Mouse (Mus musculus) induced T-regulatory cell, adult 2 months (primary cell): ENCODE data around the gene Xlr3a.
"Not testable (repeated sequence)": the region's sequence is repeated elsewhere in the genome, so short reads cannot be mapped to it uniquely, and the experiment has no call there.

Experiments used
- DNase-seq: peaks from one replicate; pipeline ENCODE4 v3.0.0-alpha.2; 2012; ENCODE audit warnings: low read depth

Xlr3a gene

DNA sequence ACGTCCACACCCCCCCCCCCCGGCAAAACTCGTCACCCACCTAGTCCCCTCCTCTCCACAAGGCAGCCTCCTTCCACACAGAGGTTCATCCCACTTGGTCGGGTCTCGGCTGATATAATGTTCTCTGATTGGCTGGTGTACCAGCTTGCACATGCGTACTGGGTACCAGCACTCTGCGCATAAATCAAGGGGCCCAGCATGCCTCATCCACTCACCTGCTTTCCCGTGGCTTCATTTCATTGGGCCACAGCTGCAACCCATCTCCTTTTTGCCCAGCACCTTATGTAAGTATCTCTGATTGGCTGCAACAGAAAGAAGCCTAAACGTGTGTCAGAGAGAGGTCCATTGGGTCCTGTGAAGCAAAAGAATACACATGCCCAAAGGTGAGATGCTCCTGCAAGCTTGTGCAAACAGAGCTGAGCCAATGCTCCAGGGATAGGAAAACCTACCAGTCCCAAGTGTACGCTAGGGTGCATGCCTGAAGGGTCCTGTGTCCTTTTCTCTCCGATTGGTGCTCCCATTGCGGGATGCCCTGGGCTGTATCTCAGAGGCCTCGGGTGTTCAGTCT is at the start of gene Xlr3a:
Xlr3a (minus strand) TSS at position 155 of the 568 bp plus-strand sequence.
- DNase-seq: not testable (repeated sequence)

DNA sequence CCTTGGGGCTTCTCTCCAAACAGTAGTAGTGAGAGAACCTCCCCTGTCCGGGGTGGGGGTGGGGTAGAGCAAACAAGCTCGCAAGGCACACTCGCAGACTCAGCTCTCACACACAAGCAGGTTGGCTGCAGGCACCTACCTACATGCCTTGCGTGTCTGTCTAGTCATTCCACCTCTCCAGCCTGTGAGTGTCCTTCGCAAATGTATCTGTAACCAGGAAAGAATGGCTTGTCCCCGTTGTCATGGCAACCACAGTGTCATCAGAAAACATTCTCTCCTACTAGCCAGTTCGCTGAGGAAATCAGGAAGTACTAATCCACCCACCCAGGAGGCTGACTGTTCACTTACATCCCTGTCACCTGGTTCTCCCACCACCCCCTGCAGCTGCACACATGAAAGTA is 46.3 kb upstream of the Xlr3a start:
- not testable (repeated sequence) for DNase-seq

DNA sequence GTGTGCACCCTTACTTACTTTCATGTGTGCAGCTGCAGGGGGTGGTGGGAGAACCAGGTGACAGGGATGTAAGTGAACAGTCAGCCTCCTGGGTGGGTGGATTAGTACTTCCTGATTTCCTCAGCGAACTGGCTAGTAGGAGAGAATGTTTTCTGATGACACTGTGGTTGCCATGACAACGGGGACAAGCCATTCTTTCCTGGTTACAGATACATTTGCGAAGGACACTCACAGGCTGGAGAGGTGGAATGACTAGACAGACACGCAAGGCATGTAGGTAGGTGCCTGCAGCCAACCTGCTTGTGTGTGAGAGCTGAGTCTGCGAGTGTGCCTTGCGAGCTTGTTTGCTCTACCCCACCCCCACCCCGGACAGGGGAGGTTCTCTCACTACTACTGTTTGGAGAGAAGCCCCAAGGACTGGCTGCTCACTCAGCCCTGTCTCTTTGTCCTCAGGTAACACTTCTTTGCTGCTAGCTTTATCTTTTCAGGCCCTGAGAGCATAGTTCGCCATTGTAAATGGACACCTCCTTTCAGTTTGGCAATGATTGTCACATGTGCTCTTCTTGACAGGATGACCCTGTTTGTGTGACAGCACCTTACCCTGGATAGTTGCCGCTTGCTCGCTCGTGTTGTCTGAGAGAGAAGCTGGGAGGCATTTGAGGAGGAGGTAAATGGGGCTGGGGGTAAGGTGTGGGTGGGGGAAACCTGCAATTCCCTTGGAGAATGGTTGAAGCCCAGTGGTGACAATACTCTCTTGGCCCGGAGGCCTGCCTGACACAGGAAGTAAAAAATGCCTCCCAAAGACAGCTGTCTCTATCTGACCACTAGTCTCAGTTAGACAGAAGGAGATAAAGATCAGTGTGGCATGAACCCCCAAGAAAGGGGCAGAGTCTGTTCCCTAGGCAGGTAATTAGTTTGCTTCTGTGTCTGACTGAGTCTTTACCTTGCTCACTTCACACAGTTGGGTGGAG is 26.2 kb upstream of the Xlr3a start:
- DNase-seq: not testable (repeated sequence)

GRCm38 (mm10) chrX:73116747-73117146 is 19.9 kb upstream of the Xlr3a start, which contains the start of gene Gm14685:
TSS of gene Gm14685 (plus strand) at chrX:73117047.
- DNase-seq: not testable (repeated sequence)

DNA sequence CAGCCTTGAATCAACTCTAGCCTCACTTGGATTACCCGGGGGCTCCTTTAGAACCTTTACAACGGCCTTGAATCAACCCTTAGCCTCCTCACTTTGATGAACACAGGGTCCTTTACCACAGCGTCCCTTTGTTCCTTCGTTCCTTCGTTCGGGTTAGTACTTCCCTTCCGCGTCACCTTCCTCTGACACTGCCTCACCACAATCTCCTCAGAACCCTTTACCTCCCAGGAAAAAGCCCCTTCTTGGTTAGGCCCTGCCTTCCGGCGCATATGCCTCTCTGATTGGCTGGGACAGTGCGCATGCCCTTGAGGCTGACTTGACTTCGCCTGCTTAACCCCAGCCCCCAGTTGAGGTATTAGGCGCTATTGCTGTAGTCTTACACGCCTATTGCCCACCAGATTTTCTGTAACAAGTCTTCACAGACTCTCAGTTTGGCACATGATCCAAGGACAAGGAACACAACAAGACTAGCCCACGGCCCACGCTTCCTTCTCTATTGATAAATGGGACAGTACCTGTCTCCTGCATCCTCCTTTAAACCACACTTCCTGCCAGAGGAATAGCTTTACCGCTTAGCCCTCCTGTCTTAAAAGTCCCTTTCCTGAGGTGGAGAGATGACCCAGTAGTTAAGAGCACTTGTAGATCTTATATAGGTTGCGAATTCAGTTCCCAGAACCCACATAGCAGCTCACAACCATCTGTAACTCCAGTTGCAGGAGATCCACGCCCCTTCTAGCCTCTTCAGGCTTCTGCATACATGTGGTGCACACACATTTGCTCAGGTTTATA is 14.4 kb downstream of the Xlr3a start, which contains the start of gene Xlr4a:
Xlr4a (minus strand) TSS at position 212 of the 789 bp plus-strand sequence.
- DNase-seq: peak; percentile 69

DNA sequence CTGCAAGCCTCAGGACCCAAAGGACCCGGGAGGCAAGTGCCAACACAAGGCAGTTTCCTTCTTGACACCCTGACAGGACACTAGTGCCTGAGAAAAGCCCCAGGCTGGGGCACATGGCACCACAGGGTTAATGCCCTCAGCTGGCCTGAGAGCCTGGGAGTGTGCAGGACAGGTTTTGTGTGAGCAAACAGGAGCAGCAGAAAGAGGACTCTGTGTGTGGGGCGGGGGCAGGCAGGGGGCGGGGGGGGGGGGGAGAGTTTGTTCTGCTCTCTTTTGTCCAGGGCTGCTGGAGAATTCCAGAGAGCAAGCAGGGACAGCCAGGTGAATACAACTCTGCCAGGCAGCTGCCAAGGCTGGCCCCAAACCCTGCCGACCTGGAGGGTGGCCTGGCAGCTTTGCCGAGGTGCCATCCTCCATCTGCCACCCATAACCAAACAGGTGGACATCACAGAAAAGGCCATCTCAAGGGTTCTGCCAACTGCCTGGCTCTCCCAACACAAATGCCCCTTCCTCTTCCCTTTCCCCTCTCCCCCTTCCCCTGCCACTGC is 30.1 kb downstream of the Xlr3a start:
- DNase-seq: not testable (repeated sequence)

GRCm38 (mm10) chrX:73064415-73064793 is 32.5 kb downstream of the Xlr3a start, which contains the start of gene Pnma3:
TSS of gene Pnma3 (plus strand) at chrX:73064787.
- DNase-seq: no peak

GRCm38 (mm10) chrX:73063512-73064414 is 33.1 kb downstream of the Xlr3a start:
- no peak for DNase-seq

DNA sequence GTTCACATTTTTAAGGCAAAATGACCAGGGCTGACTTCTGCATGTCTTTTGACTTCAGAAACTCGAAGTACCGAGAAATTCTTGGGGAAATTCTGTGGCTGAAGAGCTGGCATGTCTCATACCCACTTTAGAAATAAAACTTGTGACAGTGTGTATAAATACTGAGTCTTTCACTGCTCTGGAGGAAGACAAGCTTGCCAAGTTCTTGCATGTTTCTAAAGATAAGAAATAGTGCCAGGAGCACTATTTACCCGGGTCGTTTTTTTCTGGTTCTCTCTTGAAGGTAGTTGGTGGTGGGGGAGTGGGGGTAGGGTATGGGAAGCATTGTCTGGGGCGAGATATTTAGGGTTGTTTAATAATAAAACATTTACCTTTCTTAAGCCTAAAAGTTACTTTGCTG is 34.6 kb downstream of the Xlr3a start:
- no peak for DNase-seq

- DNase-seq: no peak
Measured at GRCm38 (mm10) chrX:73061528-73061927, 35.4 kb downstream of the Xlr3a start.

DNA sequence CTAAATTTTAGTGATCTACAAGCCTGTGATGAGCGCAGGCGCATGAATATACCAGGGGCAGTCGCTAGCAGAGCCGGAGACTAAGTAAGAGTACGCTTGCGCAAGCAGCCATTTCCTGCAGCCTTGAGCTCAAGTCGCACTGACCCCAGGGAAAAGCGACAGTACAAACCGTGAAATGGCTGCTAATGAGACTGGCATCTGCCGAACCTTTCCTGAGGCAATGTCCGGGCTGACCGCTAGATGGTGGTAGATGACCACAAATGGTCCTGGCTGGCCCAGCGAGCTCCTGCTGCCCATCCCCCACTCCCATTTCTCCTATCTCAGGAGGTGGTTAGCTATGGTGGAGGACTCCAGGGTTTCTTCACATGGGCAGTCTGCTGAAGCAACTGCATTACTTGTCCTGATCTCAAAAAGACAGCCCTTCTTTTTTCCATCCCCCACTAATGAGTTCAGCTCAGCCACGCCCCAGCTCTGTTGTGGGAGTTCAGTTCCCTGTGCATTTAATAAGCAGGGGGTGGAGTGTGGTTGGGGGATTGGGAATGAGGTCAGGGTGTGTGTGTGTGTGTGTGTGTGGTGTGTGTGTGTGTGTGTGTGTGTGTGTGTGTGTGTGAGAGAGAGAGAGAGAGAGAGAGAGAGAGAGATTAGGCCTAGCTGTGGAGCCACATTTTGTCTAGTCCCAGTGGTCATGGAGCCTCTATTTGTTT is 42.9 kb downstream of the Xlr3a start:
- DNase-seq: peak; percentile 90

DNA sequence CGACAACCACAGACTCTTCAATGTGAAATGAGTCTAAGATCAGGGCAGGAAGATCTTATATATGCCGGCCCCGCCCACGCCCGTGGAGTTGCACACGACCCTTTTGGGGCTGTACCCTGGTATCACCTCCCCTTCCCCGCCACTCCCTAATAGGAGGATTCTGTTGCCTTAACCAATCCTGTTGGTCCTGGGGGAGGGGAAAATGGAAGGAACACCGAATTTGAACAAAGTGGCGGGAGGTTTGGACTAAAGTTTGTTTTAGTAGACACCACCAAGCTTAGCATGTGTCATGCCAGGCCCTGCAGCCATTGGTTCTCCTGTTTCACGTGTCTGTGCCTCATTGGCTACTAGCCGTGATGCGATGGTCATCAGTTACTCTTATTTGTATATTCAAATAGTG is 57.2 kb downstream of the Xlr3a start:
- DNase-seq: no peak

- DNase-seq: no peak
Measured at GRCm38 (mm10) chrX:73038831-73039230, 58.1 kb downstream of the Xlr3a start.

DNA sequence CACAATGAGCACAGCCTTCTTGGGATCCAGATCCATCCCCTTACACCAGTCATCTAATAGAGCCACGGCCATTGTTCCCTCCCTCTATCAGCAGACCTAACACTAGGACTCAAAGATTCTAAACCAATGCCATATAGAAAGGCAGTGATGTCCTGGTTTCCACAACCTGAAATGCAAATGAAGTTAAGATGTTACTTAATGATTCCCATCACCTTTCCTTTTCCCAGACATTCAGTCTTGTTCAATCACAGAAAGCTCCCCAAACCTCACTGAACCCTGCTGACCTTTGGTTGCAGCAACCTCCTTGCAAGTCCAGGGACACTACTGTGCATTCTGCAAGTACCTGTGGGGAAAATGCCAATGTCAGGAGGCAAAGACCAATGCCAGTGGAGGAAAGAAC is 59.9 kb downstream of the Xlr3a start, which contains the start of gene Pnma5:
Pnma5 (minus strand) TSS at position 101 of the 400 bp plus-strand sequence.
- no peak for DNase-seq
